Mouse (Mus musculus): ENCODE results near the gene D130043K22Rik. TPM values are rescaled to one million over a fixed set of nuclear protein-coding genes. Genes with fewer than 3 reads are reported as not detected.

The D130043K22Rik gene
- polyA plus RNA-seq, 1 experiment from 2014 or later, result 0.58 TPM

DNA sequence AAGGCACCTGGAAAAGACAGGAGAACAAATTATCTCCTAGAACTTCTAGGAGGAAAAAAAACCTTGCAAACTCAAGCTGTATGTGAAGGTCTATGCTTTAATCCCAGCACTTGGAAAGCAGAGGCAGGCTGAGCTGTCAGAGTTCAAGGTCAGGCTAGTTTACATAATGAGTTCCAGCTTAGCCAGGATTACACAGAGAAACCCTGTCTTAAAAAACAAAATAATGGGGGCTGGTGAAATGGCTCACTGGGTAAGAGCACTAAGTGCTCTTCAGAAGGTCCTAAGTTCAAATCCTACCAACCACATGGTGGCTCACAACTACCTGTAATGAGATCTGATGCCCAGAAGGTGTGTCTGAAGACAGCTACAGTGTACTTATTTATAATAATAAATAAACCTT lies 85.7 kb downstream of the D130043K22Rik start:
- H3K4me3 ChIP-seq (ENCODE audit: low read depth, low read length), result no peak overlapping the region

DNA sequence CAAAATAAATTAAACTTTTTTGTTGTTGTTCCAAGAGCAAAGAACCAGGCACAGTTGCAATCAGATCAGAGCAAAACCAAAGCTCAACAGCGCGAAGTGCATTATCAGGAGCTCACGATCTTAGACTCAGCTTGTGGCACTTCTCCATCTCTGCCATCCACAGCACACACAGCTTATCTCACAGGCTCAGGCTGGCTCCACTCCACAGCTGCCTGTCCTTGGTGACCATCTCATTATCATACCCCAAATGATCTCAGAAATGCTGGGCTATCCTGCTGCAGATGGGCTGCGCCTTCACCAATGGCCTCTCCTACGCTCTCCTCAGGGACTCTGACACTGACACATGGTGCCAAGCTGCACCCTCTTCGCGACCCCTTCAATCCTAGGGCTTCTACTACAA lies 88.3 kb downstream of the D130043K22Rik start:
- Histone ChIP-seq H3K4me2 (replicated peaks; ENCODE audit: low read depth) (no peak overlapping the region), H3K27me3 (ENCODE audit: control insufficient read depth, insufficient read depth, low read length) (no peaks in the 10 kb centered on the region), H3K9ac (ENCODE audit: low read length) (no peak overlapping the region), H3K9me3 (ENCODE audit: control insufficient read depth, low read length) (no peaks in the 10 kb centered on the region), H3K4me1 (replicated peaks; ENCODE audit: control insufficient read depth, insufficient read depth) (no peaks in the 10 kb centered on the region), H3K27ac (replicated peaks) (no peak overlapping the region), H3K36me3 (ENCODE audit: control insufficient read depth, insufficient read depth, low read length) (no peaks in the 10 kb centered on the region), H3K4me3 (ENCODE audit: low read depth, low read length) (no peak overlapping the region)
- no peak for ATAC-seq (ENCODE audit: low FRiP score, low TSS enrichment)
- TF ChIP-seq EP300 (optimal IDR thresholded peaks at IDR 0.05) (no peak), CTCF (IDR thresholded peaks at IDR 0.05; ENCODE audit: low read depth) (no peak)
- no peak for DNase-seq (ENCODE audit: low spot score)
- 93% methylated on average over 7 of the region's 7 CpGs for WGBS

More for the DNA sequence above, 85.7 kb downstream of the D130043K22Rik start:
- no peak for TF ChIP-seq EP300 (optimal IDR thresholded peaks at IDR 0.05)
- Histone ChIP-seq H3K4me2 (replicated peaks; ENCODE audit: low read depth) (no peak overlapping the region), H3K4me1 (replicated peaks; ENCODE audit: control insufficient read depth, insufficient read depth) (no peaks in the 10 kb centered on the region), H3K27me3 (ENCODE audit: control insufficient read depth, insufficient read depth, low read length) (no peaks in the 10 kb centered on the region), H3K9me3 (ENCODE audit: control insufficient read depth, low read length) (no peaks in the 10 kb centered on the region), H3K9ac (ENCODE audit: low read length) (no peak overlapping the region), H3K27ac (replicated peaks) (no peak overlapping the region), H3K36me3 (ENCODE audit: control insufficient read depth, insufficient read depth, low read length) (no peaks in the 10 kb centered on the region)
- ATAC-seq (ENCODE audit: low FRiP score, low TSS enrichment) (no peak), DNase-seq (ENCODE audit: low spot score) (no peak)

DNA sequence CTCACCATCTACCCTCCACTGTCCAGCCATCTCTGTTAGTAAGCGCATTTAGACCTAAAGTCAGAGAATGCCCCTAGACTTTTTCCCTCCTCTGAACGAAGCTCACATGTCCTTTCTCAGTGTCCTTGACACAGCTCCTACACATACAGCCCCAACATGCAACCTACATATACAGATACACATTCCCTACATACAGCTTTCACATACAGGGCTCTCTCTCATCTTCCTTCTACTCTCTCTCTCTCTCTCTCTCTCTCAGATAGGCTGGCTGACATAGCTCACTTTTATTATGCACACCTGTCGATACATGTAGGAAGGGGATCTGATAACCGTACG lies 91.8 kb downstream of the D130043K22Rik start:
- no peak for DNase-seq (ENCODE audit: low spot score)

DNA sequence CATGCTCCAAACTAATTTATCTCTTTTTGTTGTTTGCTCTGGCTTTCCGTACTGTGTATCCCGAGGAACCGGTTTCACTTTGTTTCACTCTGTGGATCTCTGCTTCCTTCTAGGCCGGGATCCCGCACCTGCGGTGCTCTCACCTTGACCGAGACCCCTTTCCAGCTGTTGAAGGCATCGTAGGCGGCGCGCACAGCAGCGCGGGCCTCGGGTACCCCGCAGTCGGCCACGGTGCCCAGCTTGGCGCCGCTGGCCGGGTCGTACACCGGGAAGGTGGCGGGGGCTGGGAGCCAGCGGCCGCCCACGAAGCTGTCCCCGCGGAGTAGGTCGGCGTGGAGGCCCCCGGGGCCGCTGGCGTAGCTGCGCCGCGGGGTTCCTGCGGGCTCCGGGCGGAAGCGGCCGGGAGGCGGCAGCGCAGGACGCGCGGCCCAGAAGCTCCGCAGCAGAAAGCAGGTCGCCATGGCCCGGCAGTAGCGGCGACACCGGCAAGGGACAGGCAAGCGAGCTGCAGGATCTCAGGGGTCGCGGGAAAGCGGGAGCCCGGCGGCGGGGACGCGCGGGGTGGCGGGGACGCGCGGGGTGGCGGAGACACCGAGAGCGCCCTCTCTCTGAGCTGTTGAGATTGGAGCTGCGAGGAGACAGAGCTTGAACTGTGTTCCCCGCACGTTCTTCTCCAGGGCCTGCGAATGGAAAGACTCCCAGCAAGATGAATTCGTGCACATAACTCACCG lies 92.3 kb downstream of the D130043K22Rik start, which contains the start of gene Aldh5a1:
Aldh5a1 (minus strand) TSS at position 554 of the 731 bp plus-strand sequence.
- peak within 1 kb of the TSS; percentile 93 for H3K4me3 ChIP-seq (ENCODE audit: low read depth, low read length)
- TF ChIP-seq EP300 (optimal IDR thresholded peaks at IDR 0.05) (no peak), CTCF (IDR thresholded peaks at IDR 0.05; ENCODE audit: low read depth) (peak; percentile 68)
- peak; percentile 77 for ATAC-seq (ENCODE audit: low FRiP score, low TSS enrichment)
- H3K27me3 ChIP-seq (ENCODE audit: control insufficient read depth, insufficient read depth, low read length), result no peaks in the 10 kb centered on the region
- no peaks in the 10 kb centered on the region for H3K36me3 ChIP-seq (ENCODE audit: control insufficient read depth, insufficient read depth, low read length)
- peak; percentile 79 for DNase-seq (ENCODE audit: low spot score)
- peak within 1 kb of the TSS; percentile 75 for H3K4me2 ChIP-seq (replicated peaks; ENCODE audit: low read depth)
- peak within 1 kb of the TSS; percentile 98 for H3K27ac ChIP-seq (replicated peaks)
- under 1% methylated on average over 68 of the region's 75 CpGs for WGBS
- no peaks in the 10 kb centered on the region for H3K9me3 ChIP-seq (ENCODE audit: control insufficient read depth, low read length)
- no peaks in the 10 kb centered on the region for H3K4me1 ChIP-seq (replicated peaks; ENCODE audit: control insufficient read depth, insufficient read depth)
- peak within 1 kb of the TSS; percentile 97 for H3K9ac ChIP-seq (ENCODE audit: low read length)

More for the DNA sequence above, 91.8 kb downstream of the D130043K22Rik start:
- no peak; the same call in 1 of the 2 replicates for ATAC-seq (ENCODE audit: low FRiP score, low TSS enrichment)
- H3K9me3 ChIP-seq (ENCODE audit: control insufficient read depth, low read length), result no peaks in the 10 kb centered on the region
- H3K27me3 ChIP-seq (ENCODE audit: control insufficient read depth, insufficient read depth, low read length), result no peaks in the 10 kb centered on the region
- no peaks in the 10 kb centered on the region for H3K36me3 ChIP-seq (ENCODE audit: control insufficient read depth, insufficient read depth, low read length)
- H3K4me3 ChIP-seq (ENCODE audit: low read depth, low read length), result peak overlapping the region; percentile 93
- TF ChIP-seq CTCF (IDR thresholded peaks at IDR 0.05; ENCODE audit: low read depth) (no peak), EP300 (optimal IDR thresholded peaks at IDR 0.05) (no peak)
- peak overlapping the region; percentile 75 for H3K4me2 ChIP-seq (replicated peaks; ENCODE audit: low read depth)
- H3K9ac ChIP-seq (ENCODE audit: low read length), result peak overlapping the region; percentile 97
- no peaks in the 10 kb centered on the region for H3K4me1 ChIP-seq (replicated peaks; ENCODE audit: control insufficient read depth, insufficient read depth)
- 17% methylated on average over 5 of the region's 5 CpGs for WGBS
- H3K27ac ChIP-seq (replicated peaks), result peak overlapping the region; percentile 98; the same call in 1 of the 2 replicates

DNA sequence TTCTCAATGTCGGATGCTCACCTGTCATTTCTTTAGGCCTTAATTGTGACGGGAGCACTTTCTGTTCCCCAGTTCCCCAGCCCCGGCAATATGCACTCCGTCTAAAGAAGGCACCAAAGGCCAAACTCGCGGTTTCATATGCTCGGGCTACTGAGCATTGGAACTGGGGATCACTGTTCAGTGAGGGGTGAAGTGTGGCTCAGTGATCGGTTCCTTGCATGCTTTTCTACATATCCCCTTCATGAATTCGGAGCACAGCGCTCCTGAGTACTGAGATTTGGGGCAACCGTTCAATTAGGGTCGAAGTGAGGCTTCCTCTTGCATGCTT lies 92.9 kb downstream of the D130043K22Rik start:
- no peak for ATAC-seq (ENCODE audit: low FRiP score, low TSS enrichment)
- Histone ChIP-seq H3K27ac (replicated peaks) (peak overlapping the region; percentile 98), H3K27me3 (ENCODE audit: control insufficient read depth, insufficient read depth, low read length) (no peaks in the 10 kb centered on the region), H3K4me3 (ENCODE audit: low read depth, low read length) (peak overlapping the region; percentile 93), H3K4me2 (replicated peaks; ENCODE audit: low read depth) (peak overlapping the region; percentile 75), H3K9ac (ENCODE audit: low read length) (peak overlapping the region; percentile 97), H3K36me3 (ENCODE audit: control insufficient read depth, insufficient read depth, low read length) (no peaks in the 10 kb centered on the region), H3K9me3 (ENCODE audit: control insufficient read depth, low read length) (no peaks in the 10 kb centered on the region), H3K4me1 (replicated peaks; ENCODE audit: control insufficient read depth, insufficient read depth) (no peaks in the 10 kb centered on the region)
- TF ChIP-seq EP300 (optimal IDR thresholded peaks at IDR 0.05), result no peak
- TF ChIP-seq CTCF (IDR thresholded peaks at IDR 0.05; ENCODE audit: low read depth), result no peak
- DNase-seq (ENCODE audit: low spot score), result no peak
- 14% methylated on average over 12 of the region's 12 CpGs for WGBS

DNA sequence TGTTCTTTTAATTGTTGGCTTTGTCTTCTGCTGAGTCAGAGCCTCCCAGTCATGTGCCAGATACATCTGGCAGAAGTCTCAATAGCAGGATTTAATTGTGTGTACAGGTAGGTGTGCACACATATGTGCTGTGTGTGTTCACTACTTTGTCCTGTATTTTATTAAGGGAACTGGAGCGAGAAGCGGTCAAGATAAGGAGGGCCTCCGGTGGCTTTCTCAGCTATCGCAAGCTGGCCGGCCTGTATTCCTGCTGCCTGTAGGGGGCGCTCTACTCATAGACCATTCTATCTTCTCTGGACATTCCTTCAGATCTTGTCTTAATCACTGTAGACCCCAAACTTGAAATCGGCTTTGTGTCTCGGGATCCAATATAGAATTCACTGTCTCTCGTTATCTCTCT lies 93.7 kb downstream of the D130043K22Rik start:
- no peak overlapping the region for H3K9ac ChIP-seq (ENCODE audit: low read length)
- no peaks in the 10 kb centered on the region for H3K4me1 ChIP-seq (replicated peaks; ENCODE audit: control insufficient read depth, insufficient read depth)
- WGBS, result 35% methylated on average over 9 of the region's 9 CpGs
- H3K27ac ChIP-seq (replicated peaks), result no peak overlapping the region
- TF ChIP-seq CTCF (IDR thresholded peaks at IDR 0.05; ENCODE audit: low read depth) (peak; percentile 87), EP300 (optimal IDR thresholded peaks at IDR 0.05) (no peak)
- H3K4me2 ChIP-seq (replicated peaks; ENCODE audit: low read depth), result 0 out of 2 replicates have a peak overlapping the region, but pooled peaks have one; percentile 75
- no peak overlapping the region for H3K4me3 ChIP-seq (ENCODE audit: low read depth, low read length)
- peak; percentile 79 for DNase-seq (ENCODE audit: low spot score)
- H3K9me3 ChIP-seq (ENCODE audit: control insufficient read depth, low read length), result no peaks in the 10 kb centered on the region
- H3K27me3 ChIP-seq (ENCODE audit: control insufficient read depth, insufficient read depth, low read length), result no peaks in the 10 kb centered on the region
- peak; percentile 63 for ATAC-seq (ENCODE audit: low FRiP score, low TSS enrichment)
- H3K36me3 ChIP-seq (ENCODE audit: control insufficient read depth, insufficient read depth, low read length), result no peaks in the 10 kb centered on the region

Measured in stomach, postnatal 0 days (tissue).